Mouse (Mus musculus): ENCODE data around the gene Lad1.

The Lad1 gene

DNA sequence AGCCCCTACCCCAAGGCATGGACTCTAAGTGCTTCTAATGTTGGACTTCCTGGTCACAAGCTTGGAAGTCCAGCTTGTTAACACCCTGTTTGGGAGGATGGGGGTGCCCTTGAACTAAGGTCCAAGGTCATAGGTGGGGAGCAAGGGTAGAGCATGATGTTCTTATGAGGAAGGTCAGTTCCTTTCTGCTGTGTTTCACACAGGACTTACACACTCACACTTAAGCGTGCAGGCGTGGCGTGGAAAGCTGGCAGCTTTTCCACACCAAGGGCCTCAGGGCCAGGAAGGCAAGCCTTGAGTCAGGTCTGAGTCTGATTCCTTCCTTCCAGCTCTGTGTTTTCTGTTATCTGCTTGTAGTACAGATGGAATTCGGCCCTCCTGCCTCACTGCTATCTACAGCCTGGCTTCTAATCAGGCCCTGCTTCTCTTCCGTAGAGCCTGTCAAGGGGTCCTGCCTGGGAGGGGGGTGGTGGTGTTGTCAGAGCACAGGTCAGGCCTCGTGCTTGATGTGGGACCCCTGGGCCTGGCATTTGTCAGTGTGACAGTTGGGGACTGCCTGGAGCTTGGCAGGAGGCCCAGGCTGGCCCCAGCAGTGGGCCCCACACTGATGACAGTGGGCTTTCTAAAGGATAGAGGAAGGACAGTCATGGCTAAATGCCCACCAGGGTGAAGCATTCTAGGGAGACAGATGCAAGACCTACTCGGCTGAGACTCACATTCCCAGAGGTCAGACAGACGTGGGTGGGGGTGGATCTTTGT, 18.0 kb upstream of the Lad1 start:
- DNase-seq (ENCODE audit: inconsistent age in 2 of 2, low spot score in 1 of 2): no peak

DNA sequence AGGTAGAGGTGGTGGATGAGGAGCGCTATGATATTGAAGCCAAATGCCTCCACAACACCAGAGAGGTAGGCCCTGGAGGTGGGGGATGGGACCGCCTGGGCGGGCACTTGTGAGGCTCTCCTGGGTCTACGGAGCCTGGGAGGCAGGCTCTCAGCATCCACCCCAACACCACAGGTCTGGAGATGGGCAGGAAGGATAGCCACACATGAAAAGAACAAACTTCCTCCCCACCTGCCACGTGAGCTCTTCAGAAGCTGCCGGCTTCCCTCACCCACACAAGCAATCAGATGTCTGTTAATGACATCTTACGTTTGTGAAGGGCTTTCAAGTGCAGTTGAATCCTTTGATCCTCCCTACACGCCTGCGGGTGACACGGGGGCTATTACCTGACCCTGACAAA, 10.9 kb upstream of the Lad1 start:
- DNase-seq (ENCODE audit: inconsistent age in 2 of 2, low spot score in 1 of 2): no peak

DNA sequence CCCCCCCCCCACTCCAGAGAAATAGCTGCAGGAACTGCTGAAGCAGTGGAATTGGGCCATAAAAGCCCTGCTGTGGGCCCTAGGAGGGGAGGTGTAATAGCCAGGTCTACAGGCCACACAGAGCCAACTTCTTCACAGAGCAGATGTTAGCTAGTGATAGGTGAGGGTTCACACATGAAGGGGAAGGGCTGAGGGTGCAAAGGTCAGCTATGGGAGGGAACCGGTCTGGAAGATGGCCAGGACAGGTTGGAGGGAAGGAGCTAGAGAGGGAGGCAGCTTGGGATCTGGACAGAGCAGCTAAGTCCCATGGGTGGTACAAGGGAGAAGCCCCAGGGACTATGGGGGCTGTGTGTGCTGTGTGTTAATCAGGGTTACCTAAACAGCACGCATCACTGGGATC, 8.2 kb upstream of the Lad1 start:
- no peak for DNase-seq (ENCODE audit: inconsistent age in 2 of 2, low spot score in 1 of 2)

DNA sequence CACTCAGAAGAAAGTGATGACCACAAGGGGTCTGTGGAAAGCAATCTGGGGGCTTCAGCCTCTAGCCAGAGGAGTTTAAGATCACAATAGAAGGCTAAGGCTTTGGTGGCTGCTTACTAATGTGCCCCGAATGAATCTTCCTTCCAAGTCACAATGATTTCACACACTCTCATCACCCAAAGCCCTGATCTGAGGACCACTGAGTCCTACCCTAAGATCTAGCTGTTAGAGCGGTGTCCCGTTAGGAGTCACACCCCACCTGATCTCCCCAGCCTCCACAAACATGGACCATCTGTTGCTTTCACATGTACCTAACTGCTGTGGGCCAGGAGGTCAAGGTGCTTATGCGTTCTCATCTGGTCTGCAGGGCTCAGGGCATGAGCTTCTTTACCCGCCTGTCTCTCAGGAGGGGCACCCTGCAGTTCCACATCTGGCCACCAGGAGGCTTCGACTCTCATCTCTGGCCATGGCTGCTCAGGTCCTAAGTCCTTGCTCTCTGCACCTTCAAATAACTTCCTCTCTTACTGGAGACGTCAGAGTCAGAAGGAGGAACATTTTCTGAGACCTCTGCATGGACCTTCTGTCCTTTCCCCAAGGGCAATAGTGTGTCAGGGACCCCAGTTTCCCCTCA, 7.3 kb upstream of the Lad1 start:
- DNase-seq (ENCODE audit: inconsistent age in 2 of 2, low spot score in 1 of 2): peak; percentile 72 to 93

DNA sequence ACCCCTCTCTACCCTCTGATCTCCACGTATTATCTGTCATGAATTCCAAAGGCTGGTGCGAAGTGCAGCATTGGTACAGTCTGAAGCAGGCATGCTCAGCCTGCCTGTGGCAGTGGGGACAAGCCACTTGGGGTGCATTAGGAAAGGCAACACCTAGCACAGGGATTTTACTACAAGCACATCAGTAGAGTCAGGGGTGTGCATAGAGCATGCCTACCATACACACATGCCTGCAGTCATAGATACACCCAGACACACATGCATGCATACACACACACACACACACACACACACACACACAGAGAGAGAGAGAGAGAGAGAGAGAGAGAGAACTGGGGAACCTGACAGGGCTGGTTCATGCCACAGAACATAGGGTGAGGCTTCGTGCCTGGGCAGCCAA, 6.2 kb upstream of the Lad1 start:
- no peak for DNase-seq (ENCODE audit: inconsistent age in 2 of 2, low spot score in 1 of 2)

DNA sequence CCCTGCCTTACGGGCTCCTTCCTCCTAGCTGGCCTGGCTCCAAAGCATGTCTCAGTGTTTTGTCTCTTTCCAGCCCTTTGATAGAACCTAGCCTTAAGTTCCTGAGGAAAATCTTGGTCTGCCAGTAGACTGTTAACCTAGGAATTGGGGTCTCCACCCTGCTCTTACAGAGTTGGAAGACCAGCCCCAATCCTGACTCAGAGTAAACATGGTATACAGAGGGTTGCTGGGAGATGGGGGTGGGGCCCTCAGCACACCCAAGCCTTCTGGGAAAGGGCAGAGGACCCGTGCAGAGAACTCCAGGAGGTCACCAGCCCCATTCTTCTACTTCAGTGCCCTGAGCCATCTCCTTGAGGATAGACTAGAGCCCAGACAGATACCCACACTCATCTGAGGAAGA, 5.8 kb upstream of the Lad1 start:
- no peak for DNase-seq (ENCODE audit: inconsistent age in 2 of 2, low spot score in 1 of 2)

DNA sequence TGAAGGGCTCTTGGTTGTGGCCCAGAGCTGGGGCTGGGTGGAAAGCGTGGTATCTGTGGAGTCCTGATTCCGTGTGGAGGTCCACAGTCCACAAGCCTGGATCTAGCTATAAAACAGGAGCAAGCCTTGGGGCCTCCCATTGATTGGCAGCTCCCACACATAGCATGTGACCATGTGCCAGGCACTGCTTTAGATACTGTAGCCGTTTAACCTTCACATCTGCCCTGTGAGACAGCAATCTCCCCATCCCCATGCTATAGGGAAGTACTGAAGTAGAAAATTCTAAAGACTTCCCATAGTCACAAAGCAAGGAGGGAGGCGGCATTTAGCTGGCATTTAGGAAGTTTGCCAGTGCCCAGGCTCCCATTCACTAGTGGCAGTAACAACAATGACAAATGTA, 5.3 kb upstream of the Lad1 start:
- DNase-seq (ENCODE audit: inconsistent age in 2 of 2, low spot score in 1 of 2): no peak

DNA sequence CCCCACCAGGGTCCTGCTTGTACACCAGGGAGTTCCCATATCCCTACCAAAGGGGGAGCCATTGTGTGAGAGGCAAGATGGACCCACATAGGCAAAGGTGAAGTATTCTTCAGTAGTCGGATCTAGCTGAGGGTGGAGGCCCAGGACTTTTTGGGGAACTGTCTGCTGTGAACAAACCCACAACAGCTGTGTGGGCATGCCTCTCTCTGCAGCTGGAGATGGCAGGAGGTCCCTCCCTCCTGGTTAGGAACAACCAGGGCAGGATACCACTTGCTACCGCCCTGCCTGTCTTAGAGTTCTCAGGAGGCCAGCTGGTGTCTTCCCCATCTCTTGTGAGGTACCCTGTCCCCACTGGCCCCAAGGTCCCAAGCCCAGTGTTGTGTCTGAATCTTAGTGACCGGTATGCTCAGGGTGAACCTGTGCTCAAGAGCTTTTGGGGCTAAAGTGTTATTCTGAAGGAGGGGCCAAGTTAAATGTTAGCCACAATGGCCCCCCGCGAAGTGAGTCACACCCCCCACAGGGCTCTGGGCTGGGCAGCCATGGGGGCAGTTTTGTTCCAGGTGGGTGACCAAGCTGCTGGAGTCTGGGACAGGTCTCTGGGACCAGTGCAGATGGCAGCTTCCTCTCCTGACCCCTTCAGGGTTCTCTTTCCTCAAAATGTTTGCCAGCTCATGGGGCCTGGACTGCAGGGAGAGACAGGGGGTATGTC, 4.6 kb upstream of the Lad1 start:
- no peak for DNase-seq (ENCODE audit: inconsistent age in 2 of 2, low spot score in 1 of 2)

DNA sequence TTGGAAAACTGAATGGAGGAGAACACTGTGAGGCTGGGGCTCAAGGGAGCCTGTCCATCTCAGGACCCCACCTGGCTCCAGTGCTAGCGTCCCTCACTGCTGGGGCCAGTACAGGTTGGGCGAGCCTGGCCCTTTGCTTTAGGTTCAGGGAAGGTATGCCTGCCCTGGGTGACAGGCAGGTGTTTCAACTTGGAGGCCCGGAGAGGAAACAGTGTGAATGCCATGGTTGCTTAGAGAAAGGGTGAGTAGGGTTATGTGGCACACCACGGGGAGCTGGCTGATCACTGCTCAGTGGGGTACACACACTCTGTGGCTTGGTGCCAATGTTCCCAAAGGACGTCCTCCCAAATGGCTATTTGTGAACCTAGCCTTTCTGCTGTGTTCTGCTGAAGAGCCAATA, 3.9 kb upstream of the Lad1 start:
- DNase-seq (ENCODE audit: inconsistent age in 2 of 2, low spot score in 1 of 2): no peak

DNA sequence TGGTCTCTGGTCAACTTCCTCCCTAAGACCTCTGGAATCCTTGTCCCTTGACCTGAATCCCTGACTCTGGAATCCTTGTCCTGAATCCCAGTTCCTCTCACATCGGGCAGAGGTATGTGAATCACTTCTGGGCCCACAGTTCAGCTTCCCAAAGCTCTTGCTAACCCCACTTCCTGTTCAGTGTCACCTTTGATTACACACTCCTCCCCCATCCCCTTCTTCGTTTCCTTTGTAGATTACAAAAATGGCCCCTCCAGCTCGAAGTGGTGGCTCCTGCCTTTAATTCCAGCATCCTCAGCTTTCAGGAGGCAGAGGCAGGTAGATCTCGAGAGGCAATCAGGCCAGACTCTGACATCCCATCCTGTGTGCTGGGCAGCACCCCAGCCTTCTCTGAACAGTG, 803 bp upstream of the Lad1 start:
- no peak for DNase-seq (ENCODE audit: inconsistent age in 2 of 2, low spot score in 1 of 2)

DNA sequence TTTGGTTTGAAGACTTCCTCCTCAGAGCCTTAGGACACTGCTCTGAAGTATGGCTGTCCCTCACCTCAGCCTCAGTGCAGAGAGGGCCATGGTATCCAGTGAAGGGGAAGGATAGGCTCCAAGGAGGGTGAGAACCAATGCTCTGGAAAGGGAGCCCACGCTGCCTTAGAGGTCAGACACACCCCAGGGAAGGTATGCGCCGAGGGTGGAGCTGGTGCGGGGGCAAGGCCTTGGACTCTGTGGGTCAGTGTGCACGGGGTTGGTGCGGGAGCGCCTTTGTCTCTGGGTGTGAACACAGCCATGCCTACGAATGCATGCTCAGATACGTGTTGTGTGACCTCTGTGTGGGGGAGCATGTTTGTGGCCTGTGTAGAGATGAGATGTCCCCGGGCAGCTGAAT, 1.7 kb downstream of the Lad1 start:
- no peak for DNase-seq (ENCODE audit: inconsistent age in 2 of 2, low spot score in 1 of 2)

DNA sequence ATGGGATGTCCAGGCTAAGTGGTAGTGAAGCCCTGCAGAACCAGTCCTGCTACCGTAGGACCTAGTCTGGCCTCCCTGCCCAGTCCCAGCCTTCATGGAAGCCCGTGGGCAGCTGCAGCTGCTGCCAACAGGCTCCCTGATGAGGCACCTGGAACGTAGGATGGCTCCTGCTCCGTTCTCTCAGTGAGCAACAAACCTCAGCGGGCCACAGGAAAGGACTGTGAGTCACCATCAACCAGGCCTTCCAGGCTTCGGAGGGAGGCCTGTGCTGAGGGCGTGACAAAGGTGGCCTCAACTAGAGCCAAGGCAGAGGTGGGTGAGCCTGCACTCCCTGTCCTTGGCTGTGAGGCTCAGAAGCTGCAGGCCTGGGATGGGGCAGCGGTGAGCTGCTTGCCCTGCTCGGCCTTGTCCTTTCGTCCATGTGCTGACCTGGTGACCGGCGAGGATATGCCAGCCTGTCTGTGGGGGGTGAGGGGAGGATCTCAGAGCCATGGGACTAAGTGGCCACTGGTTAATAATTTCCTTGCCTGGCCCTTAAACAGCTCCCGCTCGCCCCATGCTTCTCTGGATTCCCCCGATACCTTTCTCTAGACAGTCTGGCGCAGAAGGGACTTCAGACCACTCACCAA, 2.5 kb downstream of the Lad1 start:
- DNase-seq (ENCODE audit: inconsistent age in 2 of 2, low spot score in 1 of 2): peak; percentile 27 to 67

DNA sequence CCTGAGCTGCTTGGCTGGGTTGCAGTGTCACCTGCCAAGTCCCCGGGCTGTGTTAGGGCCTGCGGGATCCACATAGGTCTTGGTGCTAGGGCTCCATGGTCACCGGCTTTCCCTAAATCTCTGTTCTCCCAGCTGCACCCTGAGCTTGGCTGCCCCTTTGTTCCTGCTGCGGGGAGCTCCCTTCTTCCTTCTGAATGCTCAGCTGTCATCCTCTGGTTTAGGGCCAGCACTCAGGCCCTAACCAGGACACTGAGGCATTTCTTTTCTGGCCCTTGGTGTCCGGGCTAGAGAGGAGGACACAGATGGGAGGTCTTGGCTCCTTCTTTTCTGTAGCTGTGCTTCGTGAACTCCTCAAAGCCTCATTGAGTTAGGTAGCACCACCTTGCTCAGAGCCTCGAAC, 3.4 kb downstream of the Lad1 start:
- no peak for DNase-seq (ENCODE audit: inconsistent age in 2 of 2, low spot score in 1 of 2)

DNA sequence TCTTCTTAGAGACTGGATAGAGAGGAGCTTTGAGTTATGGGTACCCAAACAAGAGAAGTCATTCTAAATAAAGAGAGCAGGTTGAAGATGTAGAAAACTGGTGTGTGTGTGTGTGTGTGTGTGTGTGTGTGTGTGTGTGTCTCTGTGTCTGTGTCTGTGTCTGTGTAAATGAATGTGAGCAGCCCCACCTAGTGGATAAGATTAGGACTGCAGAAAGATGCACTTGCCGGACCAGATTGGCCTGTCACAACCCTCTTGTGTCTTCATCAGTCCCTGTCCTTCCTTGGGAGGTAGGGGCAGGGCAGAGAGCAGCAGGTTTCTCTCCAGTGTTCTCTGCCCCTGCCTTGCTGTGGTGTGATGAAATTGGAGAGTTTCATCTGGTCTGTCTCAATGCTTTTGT, 10.5 kb downstream of the Lad1 start:
- peak in 1 of 2 experiments; percentile 76 for DNase-seq (ENCODE audit: inconsistent age in 2 of 2, low spot score in 1 of 2)

DNA sequence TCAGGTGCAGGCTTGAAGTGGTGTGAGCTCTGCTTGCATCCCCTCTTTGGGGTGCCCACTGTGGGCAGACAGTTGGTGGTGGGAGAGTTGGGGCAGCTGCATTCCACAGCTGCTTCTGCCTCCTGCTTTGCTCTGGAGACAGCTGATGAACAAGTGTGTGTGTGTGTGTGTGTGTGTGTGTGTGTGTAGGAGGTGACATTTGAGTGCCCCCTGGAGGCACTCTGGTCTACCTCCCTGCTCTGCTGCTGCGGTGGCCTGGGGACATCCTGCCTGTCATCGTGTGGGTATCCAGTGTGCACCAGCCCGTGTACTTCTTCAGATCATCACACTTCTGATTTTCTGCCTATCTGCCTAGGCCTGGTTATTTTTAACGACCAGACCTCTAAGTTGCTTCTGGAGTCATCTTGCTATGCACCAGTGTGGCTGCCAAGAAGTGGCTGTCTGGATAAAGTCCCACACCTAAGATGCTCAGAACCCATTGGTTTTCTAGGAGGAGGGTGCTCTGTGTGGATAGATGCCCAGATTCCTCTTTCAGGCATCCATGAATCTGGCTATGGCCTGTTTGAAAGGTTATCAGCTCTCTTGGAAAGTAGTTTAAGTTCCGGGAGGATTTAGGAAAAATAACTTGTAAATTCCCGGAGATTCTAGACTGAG, 15.9 kb downstream of the Lad1 start:
- no peak for DNase-seq (ENCODE audit: inconsistent age in 2 of 2, low spot score in 1 of 2)

DNA sequence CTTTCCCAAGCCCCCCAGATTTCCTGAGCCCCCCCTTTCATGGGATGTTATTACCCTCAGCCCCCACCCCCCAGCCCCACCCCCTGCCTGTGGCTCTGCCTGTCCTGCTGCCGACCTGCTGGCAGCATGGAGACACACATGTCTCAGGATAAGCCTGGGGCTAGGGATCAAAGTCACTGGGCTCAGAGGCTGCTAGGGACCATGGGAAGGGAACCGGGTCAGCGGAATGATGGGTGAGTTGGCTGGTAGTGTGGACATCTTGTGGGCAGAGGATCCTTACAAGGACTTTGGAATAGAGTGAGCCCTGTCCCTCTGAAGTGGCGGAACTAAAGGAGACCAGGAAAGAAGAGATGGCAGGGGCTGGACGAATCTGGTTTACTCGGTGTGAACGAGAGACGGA, 16.6 kb downstream of the Lad1 start:
- no peak for DNase-seq (ENCODE audit: inconsistent age in 2 of 2, low spot score in 1 of 2)

DNA sequence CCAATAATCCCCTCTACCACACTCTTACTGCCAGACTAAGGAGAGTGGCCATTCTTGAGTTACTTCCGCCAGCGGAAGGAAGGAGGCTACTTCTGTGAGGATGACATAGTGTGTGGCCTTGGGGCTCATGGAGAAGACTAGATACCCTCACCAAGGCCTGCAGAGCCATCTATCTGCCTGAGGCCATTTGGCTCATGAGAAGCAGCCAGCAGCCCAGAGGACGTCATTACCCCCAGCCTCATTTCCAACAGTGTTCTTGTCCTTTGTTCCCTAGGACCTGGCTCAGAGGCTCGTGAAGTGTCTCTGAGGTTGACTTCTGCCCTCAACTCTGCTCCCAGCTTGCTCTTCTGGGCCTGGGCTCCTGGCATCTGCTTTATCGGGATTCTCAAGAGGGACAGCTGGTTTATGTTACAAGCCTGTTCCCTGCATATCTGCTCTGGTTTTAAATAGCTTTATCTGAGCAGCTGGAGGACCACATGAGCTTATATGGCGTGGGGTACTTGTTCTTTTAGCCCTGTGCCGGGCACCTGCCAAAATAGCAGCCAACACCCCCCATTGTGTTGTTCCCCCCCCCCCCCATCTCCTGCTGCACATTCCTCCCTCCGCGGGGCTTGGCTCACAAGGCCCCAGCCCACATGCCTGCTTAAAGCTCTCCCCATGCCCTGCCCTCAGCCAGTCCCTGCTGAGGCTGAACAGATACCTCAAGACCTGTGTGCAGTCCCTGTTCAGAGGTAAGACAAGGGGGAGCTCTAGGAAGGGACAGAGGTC, 17.5 kb downstream of the Lad1 start, which contains the start of gene Tnnt2:
Gene Tnnt2, plus strand, starts transcription at position 639 of the 768 bp plus-strand sequence.
- DNase-seq (ENCODE audit: inconsistent age in 2 of 2, low spot score in 1 of 2): no peak

DNA sequence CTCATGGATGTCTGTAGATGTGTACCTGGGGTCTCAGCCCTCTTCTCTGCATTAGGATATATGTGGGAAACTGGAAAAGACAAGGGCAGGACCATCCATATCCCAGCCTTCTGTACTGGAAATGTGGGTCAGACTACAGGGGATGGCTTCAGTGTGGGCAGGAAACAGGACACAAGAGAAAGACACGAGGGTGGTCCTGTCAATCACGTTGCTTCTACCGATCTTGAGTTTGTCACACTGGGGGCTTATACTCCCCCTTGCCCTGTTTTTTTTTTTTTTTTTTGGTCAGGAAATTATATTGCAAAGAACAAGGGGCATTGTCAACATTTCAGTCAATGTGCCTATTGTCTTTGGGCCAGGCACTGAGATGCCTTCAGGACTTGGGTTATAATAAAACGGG, 20.2 kb downstream of the Lad1 start:
- no peak for DNase-seq (ENCODE audit: inconsistent age in 2 of 2, low spot score in 1 of 2)

DNA sequence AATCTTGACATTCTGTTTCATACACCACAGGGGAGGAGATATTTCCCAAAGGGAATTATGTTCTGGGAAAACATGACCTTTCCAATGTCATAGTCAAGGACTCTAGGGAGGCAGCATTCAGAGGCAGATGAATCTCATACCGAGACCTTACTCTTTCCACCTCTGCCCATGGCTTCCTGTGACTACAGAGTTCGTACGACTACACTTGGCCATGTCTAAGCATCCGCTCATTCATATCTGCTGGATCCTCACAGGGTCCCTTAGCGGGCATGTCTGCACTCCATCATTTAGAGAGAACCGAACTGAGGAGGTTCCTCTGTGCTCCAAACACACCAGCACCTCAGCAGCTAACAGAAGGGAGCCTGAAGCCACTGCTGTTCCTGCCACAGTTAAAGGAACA, 20.7 kb downstream of the Lad1 start:
- DNase-seq (ENCODE audit: inconsistent age in 2 of 2, low spot score in 1 of 2): no peak

DNA sequence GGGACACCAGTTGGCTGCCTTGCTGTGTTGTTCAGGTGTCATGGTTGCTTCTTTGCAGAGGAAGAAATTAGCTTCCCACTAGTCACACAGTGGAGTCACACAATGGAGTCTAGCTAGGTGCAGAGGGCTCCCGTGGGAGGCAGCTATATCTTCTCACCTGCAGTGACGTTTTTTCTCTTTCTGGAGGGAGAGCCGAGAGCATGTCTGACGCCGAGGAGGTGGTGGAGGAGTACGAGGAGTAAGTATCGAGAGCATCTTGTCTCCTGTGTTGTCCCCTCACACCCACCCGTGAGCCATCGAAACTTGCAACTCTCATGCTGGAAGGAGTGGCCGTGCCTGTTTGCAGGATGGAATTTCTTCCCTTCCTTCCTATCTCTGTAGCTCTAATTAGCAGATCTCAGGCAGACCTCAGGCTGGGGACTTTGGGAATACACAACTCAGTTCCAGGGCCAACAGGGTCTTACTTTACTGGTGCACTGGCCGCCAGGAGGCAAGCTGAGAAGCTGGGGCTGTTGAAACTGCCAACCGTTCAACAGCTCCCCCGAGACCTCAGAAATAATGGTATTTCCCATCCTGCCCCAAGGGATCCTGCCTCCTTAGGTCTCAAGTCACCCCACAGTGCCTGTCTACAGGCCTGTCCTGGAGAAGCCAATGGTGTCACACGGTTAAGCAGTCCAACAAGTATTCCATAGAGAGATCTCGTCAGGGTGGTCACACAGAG, 22.4 kb downstream of the Lad1 start:
- DNase-seq (ENCODE audit: inconsistent age in 2 of 2, low spot score in 1 of 2): no peak

Measured in adrenal gland, adult (tissue).